Comparison of ENCODE assay signal across 19 mouse cellular contexts in genomic region chr19:21764738-21765137, GRCm38 (mm10). TPM values are rescaled to one million over a fixed set of nuclear protein-coding genes. Genes with fewer than 3 reads are reported as not detected.
A peak's percentile ranks its signal among the peaks of the same experiment; 100 is the strongest.
DNase-seq lines count a peak whose midpoint lies in the region; ATAC-seq lines count a peak whose summit lies in the region.
"Had no signal": no experiment of that assay in that cellular context is flagged by ENCODE, and none has a peak within 500 bp of the region (broad histone marks: within the 10 kb centered on the region; RNA-seq: fewer than 3 reads in every experiment).

No protein-coding gene starts in this region.

- no peak for ATAC-seq in heart, embryonic 13.5 days (ENCODE audit: extremely low read depth, insufficient number of reproducible peaks, low FRiP score, low TSS enrichment)
- ATAC-seq: activated CD4-positive, CD25-positive, alpha-beta regulatory T cell, adult 4 months; hindbrain, postnatal 0 days; Patski had no signal

- 28% methylated on average over 3 of the region's 3 CpGs for WGBS in heart, embryonic 13.5 days

- peak overlapping the region; percentile 24 for H3K4me2 ChIP-seq in heart, embryonic 13.5 days
- H3K4me2 ChIP-seq: embryonic facial prominence, embryonic 13.5 days; neural tube, embryonic 13.5 days; stomach, embryonic 15.5 days had no signal

- H3K4me3 ChIP-seq in heart, embryonic 13.5 days: no peak overlapping the region
- H3K4me3 ChIP-seq: embryonic facial prominence, embryonic 13.5 days; neural tube, embryonic 13.5 days; stomach, embryonic 15.5 days had no signal

- intact Hi-C loops in heart, postnatal 14 days (cut with DNase I): no loop called here
- intact Hi-C loops in left cerebral cortex, postnatal 14 days (cut with DNase I): no loop called here

- no peaks in the 10 kb centered on the region; the same call in 1 of the 2 replicates for H3K27me3 ChIP-seq in heart, embryonic 13.5 days (replicated peaks)
- H3K27me3 ChIP-seq: embryonic facial prominence, embryonic 13.5 days; neural tube, embryonic 13.5 days; stomach, embryonic 15.5 days had no signal

- H3K9me3 ChIP-seq in heart, embryonic 13.5 days: 0 out of 2 replicates have a peak, but pooled peaks cover under 1% of the 10 kb centered on the region
- H3K9me3 ChIP-seq: embryonic facial prominence, embryonic 13.5 days; neural tube, embryonic 13.5 days; stomach, embryonic 15.5 days had no signal

- H3K36me3 ChIP-seq in heart, embryonic 13.5 days: no peaks in the 10 kb centered on the region
- H3K36me3 ChIP-seq: embryonic facial prominence, embryonic 13.5 days; neural tube, embryonic 13.5 days; stomach, embryonic 15.5 days had no signal

- H3K27ac ChIP-seq in heart, embryonic 13.5 days (replicated peaks): 0 out of 2 replicates have a peak overlapping the region, but pooled peaks have one; percentile 8
- H3K27ac ChIP-seq: embryonic facial prominence, embryonic 13.5 days; hindbrain, postnatal 0 days; neural tube, embryonic 13.5 days; stomach, embryonic 15.5 days had no signal

- H3K9ac ChIP-seq in heart, embryonic 13.5 days: no peak overlapping the region
- H3K9ac ChIP-seq: embryonic facial prominence, embryonic 13.5 days; neural tube, embryonic 13.5 days; stomach, embryonic 15.5 days had no signal

- peaks cover 37% of the 10 kb centered on the region for H3K4me1 ChIP-seq in heart, embryonic 13.5 days
- H3K4me1 ChIP-seq: neural tube, embryonic 13.5 days; stomach, embryonic 15.5 days had no signal

- DNase-seq in heart, postnatal 14 days: no peak
- DNase-seq in right cerebral cortex, adult 2 months (ENCODE audit: low spot score in 2 of 2): peak; percentile 74 to 78
- no peak for DNase-seq in right cerebral cortex, postnatal 4 days
- DNase-seq in left cerebral cortex, postnatal 14 days (ENCODE audit: low spot score in 2 of 2): peak; percentile 68 to 83
- DNase-seq in testis, postnatal 10 days (ENCODE audit: low spot score): no peak
- DNase-seq in retina, postnatal 1 day: no peak
- DNase-seq: adrenal gland, postnatal 14 days; cerebellum, adult 8-10 months; kidney, adult 18-20 months; kidney, postnatal 10 days; lung, adult 2 months; spleen, adult 18-20 months had no signal

RNA-seq across cellular contexts. Expression of gene Cemip2, which starts 13.4 kb away (rescaled TPM):
- polyA plus RNA-seq in heart, embryonic 13.5 days (2015; fragmentation: Nextera tagmentation; extraction: Ambion mirVana): 55.2 and 58.9 TPM in 2 replicates
- 10 to 100 TPM; 20.7 to 22.2 TPM for total RNA-seq in heart, postnatal 14 days (2021)
- total RNA-seq in left cerebral cortex, postnatal 14 days (2021): 10 to 100 TPM; 14.4 to 20.0 TPM

Comparison
In these comparisons a context has a peak if more than half of its experiments do, and no peak if none do; other contexts are left out.
1. DNase-seq: peak in right cerebral cortex, adult 2 months (2 of 2) and left cerebral cortex, postnatal 14 days (2 of 2); none in heart, postnatal 14 days (0 of 2), right cerebral cortex, postnatal 4 days (single experiment), testis, postnatal 10 days (single experiment) and retina, postnatal 1 day (single experiment).